Mouse (Mus musculus): ENCODE measurements around the gene Narfl. TPM values are rescaled to one million over a fixed set of nuclear protein-coding genes. Genes with fewer than 3 reads are reported as not detected.

Narfl gene
- polyA plus RNA-seq, 1 experiment from 2014 or later = 33.3 TPM

DNA sequence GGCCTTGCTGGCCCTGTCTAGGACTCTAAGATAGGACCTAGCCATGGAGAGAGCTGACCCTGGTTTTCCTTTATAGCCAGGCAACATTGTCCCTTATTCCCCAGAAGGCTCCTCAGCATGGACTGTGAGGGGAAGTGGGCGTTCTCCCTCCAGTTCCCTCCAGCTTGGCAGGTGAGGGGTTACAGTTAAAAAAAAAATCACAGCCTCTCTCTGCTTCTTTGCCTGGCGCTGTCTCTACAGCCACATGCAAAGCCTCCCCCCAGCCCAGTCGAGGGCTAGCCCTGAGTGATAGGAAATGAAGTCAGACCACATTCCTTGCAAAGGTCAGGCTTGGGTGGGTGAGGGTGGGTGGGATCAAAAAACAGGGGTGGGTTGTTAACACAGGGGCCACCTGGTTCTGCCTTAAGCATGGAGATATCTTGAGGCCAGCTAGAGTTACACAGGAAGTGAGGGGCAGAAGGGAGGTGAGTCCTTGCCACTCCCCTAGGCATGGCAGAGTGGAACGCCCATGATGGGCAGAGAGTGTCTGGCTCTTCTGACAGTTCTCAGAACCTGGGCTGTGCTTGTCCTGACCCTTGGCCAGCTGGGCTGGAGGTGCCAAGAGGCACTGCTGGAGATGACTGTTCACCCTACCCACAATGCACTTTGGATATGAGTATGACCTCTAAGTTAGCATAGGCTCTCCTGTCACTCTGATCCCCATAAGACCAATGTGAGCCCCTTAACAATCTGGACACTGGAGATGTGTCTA lies 17.8 kb upstream of the Narfl start:
- no peaks in the 10 kb centered on the region for H3K36me3 ChIP-seq (ENCODE audit: control insufficient read depth, insufficient read depth, low read length)
- no peaks in the 10 kb centered on the region for H3K4me1 ChIP-seq (ENCODE audit: control insufficient read depth, insufficient read depth, low read length)
- 70% methylated on average over 4 of the region's 4 CpGs for WGBS
- H3K9ac ChIP-seq (replicated peaks; ENCODE audit: low read length) = no peak overlapping the region
- no peak overlapping the region for H3K27ac ChIP-seq (replicated peaks; ENCODE audit: low read depth, low read length)
- ATAC-seq (ENCODE audit: low FRiP score, low TSS enrichment) (no peak), DNase-seq (no peak)
- H3K4me3 ChIP-seq (replicated peaks; ENCODE audit: low read depth, low read length) = no peak overlapping the region
- H3K9me3 ChIP-seq (ENCODE audit: control insufficient read depth, low read length) = no peaks in the 10 kb centered on the region
- H3K27me3 ChIP-seq (ENCODE audit: control insufficient read depth, insufficient read depth, low read length) = no peaks in the 10 kb centered on the region
- H3K4me2 ChIP-seq (ENCODE audit: low read length) = no peak overlapping the region

DNA sequence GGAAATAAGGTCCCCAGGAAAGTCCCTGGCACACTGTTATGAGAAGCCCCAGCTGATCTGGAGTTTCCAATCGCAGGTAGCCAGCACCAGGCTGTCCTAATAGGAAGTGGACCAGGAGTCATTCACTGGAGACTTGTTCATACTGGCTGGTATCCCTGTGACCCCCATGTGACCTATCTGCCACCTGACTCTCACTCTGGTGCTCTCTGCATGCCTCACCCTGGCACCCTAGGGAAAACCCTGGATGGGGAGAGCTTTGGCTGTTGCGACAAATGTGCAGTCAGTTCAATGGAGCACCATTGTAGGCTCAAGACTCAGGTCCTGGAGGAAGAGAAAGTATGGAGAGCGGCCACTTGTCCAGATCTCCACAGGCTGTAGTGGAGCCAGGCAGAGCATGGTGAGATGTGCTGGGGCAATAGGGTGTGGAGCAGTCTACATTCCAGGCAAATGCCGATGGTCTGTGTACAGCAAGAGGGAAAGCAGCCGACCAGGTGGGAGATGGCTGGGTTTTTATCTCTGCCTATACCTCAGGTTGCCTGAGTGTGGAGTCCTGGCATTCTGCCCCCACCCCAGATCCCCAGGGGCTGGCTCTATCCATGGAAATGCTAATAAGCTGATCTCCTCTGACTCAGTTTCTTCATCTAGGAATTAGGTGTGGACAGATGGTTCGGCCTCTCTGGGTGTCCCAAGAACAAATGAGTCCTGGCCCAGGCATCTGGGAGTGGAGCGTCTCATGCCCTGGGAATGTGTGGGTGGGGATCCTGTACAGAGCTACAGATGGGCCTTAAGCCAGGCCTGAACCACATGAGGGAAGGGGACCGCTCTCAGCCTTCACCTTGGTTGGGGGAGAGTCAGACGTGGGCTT lies 17.0 kb upstream of the Narfl start:
- H3K4me1 ChIP-seq (ENCODE audit: control insufficient read depth, insufficient read depth, low read length) = no peaks in the 10 kb centered on the region
- H3K36me3 ChIP-seq (ENCODE audit: control insufficient read depth, insufficient read depth, low read length) = no peaks in the 10 kb centered on the region
- no peak overlapping the region for H3K4me3 ChIP-seq (replicated peaks; ENCODE audit: low read depth, low read length)
- 78% methylated on average over 9 of the region's 9 CpGs for WGBS
- no peak for DNase-seq
- no peak overlapping the region for H3K27ac ChIP-seq (replicated peaks; ENCODE audit: low read depth, low read length)
- no peaks in the 10 kb centered on the region for H3K9me3 ChIP-seq (ENCODE audit: control insufficient read depth, low read length)
- no peak overlapping the region for H3K4me2 ChIP-seq (ENCODE audit: low read length)
- H3K27me3 ChIP-seq (ENCODE audit: control insufficient read depth, insufficient read depth, low read length) = no peaks in the 10 kb centered on the region
- ATAC-seq (ENCODE audit: low FRiP score, low TSS enrichment) = no peak
- H3K9ac ChIP-seq (replicated peaks; ENCODE audit: low read length) = no peak overlapping the region

DNA sequence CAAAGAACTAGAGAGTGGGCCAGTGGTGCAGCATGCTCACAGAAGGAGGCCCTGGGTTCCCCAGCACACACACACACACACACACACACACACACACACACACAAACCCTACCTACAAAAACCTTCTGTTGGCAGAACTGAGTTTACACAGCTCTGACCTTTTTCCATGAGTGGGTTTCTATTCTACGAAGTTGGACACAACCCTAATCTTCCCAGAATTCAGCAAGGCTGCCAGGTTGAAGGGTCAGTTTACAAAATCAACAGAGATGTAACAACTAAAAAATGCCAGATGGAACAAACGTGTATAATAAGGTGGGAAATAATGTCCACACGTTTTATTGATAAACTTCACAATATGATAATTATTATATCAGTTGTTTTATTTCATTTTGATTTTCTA lies 15.9 kb upstream of the Narfl start:
- H3K36me3 ChIP-seq (ENCODE audit: control insufficient read depth, insufficient read depth, low read length) = no peaks in the 10 kb centered on the region
- no peak overlapping the region for H3K4me3 ChIP-seq (replicated peaks; ENCODE audit: low read depth, low read length)
- ATAC-seq (ENCODE audit: low FRiP score, low TSS enrichment) (no peak), DNase-seq (no peak)
- no peak overlapping the region for H3K27ac ChIP-seq (replicated peaks; ENCODE audit: low read depth, low read length)
- H3K9ac ChIP-seq (replicated peaks; ENCODE audit: low read length) = no peak overlapping the region
- no peaks in the 10 kb centered on the region for H3K4me1 ChIP-seq (ENCODE audit: control insufficient read depth, insufficient read depth, low read length)
- no peaks in the 10 kb centered on the region for H3K9me3 ChIP-seq (ENCODE audit: control insufficient read depth, low read length)
- WGBS = 82% methylated on average over 3 of the region's 3 CpGs
- no peaks in the 10 kb centered on the region for H3K27me3 ChIP-seq (ENCODE audit: control insufficient read depth, insufficient read depth, low read length)
- no peak overlapping the region for H3K4me2 ChIP-seq (ENCODE audit: low read length)

- no peak for DNase-seq
- Histone ChIP-seq H3K27ac (replicated peaks; ENCODE audit: low read depth, low read length) (no peak overlapping the region), H3K4me1 (ENCODE audit: control insufficient read depth, insufficient read depth, low read length) (no peaks in the 10 kb centered on the region), H3K4me3 (replicated peaks; ENCODE audit: low read depth, low read length) (no peak overlapping the region), H3K9ac (replicated peaks; ENCODE audit: low read length) (no peak overlapping the region), H3K4me2 (ENCODE audit: low read length) (no peak overlapping the region), H3K36me3 (ENCODE audit: control insufficient read depth, insufficient read depth, low read length) (no peaks in the 10 kb centered on the region), H3K27me3 (ENCODE audit: control insufficient read depth, insufficient read depth, low read length) (no peaks in the 10 kb centered on the region), H3K9me3 (ENCODE audit: control insufficient read depth, low read length) (no peaks in the 10 kb centered on the region)
- WGBS = 80% methylated on average over 8 of the region's 8 CpGs
- ATAC-seq (ENCODE audit: low FRiP score, low TSS enrichment) = no peak
Measured at GRCm38 (mm10) chr17:25760148-25760547, 13.4 kb upstream of the Narfl start.

DNA sequence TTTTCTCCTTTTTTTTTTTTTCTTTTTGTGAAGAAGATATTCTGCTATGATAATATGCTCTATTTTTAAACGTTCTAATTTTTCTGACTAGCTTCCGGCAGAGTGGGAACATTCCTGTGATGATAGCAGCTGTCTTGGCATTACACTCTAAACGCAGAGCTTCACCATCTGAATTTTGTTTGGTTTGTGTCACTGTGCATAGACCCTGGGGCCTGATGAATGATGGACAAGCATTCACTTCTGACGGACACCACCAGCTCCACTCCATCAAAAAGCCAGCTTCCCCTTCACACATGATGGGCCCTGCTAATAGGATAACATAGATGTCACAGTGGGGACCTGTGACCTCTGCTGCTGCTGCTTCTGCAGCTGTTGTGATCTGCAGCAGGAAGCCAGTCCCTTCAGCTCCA lies 12.0 kb upstream of the Narfl start:
- no peak overlapping the region for H3K9ac ChIP-seq (replicated peaks; ENCODE audit: low read length)
- no peaks in the 10 kb centered on the region for H3K9me3 ChIP-seq (ENCODE audit: control insufficient read depth, low read length)
- H3K27me3 ChIP-seq (ENCODE audit: control insufficient read depth, insufficient read depth, low read length) = no peaks in the 10 kb centered on the region
- no peaks in the 10 kb centered on the region for H3K36me3 ChIP-seq (ENCODE audit: control insufficient read depth, insufficient read depth, low read length)
- DNase-seq (no peak), ATAC-seq (ENCODE audit: low FRiP score, low TSS enrichment) (no peak)
- H3K4me1 ChIP-seq (ENCODE audit: control insufficient read depth, insufficient read depth, low read length) = no peaks in the 10 kb centered on the region
- no peak overlapping the region for H3K4me2 ChIP-seq (ENCODE audit: low read length)
- no peak overlapping the region for H3K27ac ChIP-seq (replicated peaks; ENCODE audit: low read depth, low read length)
- H3K4me3 ChIP-seq (replicated peaks; ENCODE audit: low read depth, low read length) = no peak overlapping the region
- WGBS = 22% methylated on average over 4 of the region's 4 CpGs

DNA sequence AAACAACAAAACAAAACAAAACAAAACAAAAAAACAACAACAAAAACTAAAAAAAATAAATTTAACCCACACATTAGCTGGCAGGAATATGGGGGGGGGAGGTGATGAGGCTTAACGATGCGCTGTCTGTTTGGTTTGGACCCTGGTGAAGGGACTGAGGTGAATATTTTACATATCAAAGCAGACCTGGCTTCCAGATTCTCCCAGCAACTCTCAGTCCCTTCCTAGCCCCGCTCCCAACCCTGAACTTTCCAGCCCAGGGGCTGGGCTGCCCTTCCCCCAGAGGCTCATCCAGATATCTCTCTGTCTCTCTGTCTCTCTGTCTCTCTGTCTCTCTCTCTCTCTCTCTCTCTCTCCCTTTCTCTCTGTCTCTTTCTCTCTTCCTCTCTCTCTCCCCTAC lies 11.0 kb upstream of the Narfl start:
- H3K4me3 ChIP-seq (replicated peaks; ENCODE audit: low read depth, low read length) = no peak overlapping the region
- no peaks in the 10 kb centered on the region for H3K9me3 ChIP-seq (ENCODE audit: control insufficient read depth, low read length)
- H3K4me1 ChIP-seq (ENCODE audit: control insufficient read depth, insufficient read depth, low read length) = no peaks in the 10 kb centered on the region
- DNase-seq (no peak), ATAC-seq (ENCODE audit: low FRiP score, low TSS enrichment) (no peak)
- H3K27ac ChIP-seq (replicated peaks; ENCODE audit: low read depth, low read length) = no peak overlapping the region
- 16% methylated on average over 3 of the region's 3 CpGs for WGBS
- no peaks in the 10 kb centered on the region for H3K27me3 ChIP-seq (ENCODE audit: control insufficient read depth, insufficient read depth, low read length)
- H3K4me2 ChIP-seq (ENCODE audit: low read length) = no peak overlapping the region
- H3K9ac ChIP-seq (replicated peaks; ENCODE audit: low read length) = no peak overlapping the region
- H3K36me3 ChIP-seq (ENCODE audit: control insufficient read depth, insufficient read depth, low read length) = no peaks in the 10 kb centered on the region

DNA sequence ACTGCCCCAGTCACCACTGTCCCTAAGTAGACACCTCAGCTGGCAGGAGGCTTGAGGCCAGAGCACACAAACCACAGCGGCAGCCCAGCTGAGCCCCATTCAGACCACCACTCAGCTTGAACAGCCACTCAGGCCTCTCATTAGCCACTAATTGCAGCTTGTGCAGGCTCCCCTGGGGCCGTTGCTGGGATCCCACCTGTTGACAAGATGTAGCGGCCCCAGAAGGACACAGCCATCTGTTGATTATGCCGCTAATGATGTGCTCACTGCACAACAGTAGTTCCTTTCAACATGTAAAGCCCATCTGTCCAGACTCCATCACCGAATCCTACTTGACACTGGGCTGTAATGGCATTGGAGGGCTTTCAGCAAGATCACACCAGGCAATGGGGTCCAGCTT lies 7.7 kb upstream of the Narfl start:
- Histone ChIP-seq H3K4me3 (replicated peaks; ENCODE audit: low read depth, low read length) (no peak overlapping the region), H3K27me3 (ENCODE audit: control insufficient read depth, insufficient read depth, low read length) (no peaks in the 10 kb centered on the region), H3K9me3 (ENCODE audit: control insufficient read depth, low read length) (no peaks in the 10 kb centered on the region), H3K27ac (replicated peaks; ENCODE audit: low read depth, low read length) (no peak overlapping the region), H3K4me2 (ENCODE audit: low read length) (no peak overlapping the region), H3K4me1 (ENCODE audit: control insufficient read depth, insufficient read depth, low read length) (no peaks in the 10 kb centered on the region), H3K9ac (replicated peaks; ENCODE audit: low read length) (no peak overlapping the region), H3K36me3 (ENCODE audit: control insufficient read depth, insufficient read depth, low read length) (no peaks in the 10 kb centered on the region)
- 52% methylated on average over 5 of the region's 5 CpGs for WGBS
- no peak for ATAC-seq (ENCODE audit: low FRiP score, low TSS enrichment)
- DNase-seq = peak; percentile 57

- no peaks in the 10 kb centered on the region for H3K27me3 ChIP-seq (ENCODE audit: control insufficient read depth, insufficient read depth, low read length)
- DNase-seq (no peak), ATAC-seq (ENCODE audit: low FRiP score, low TSS enrichment) (no peak)
- 51% methylated on average over 9 of the region's 9 CpGs for WGBS
- H3K4me3 ChIP-seq (replicated peaks; ENCODE audit: low read depth, low read length) = no peak overlapping the region
- no peak overlapping the region for H3K9ac ChIP-seq (replicated peaks; ENCODE audit: low read length)
- H3K4me1 ChIP-seq (ENCODE audit: control insufficient read depth, insufficient read depth, low read length) = peaks cover 5% of the 10 kb centered on the region
- no peak overlapping the region for H3K4me2 ChIP-seq (ENCODE audit: low read length)
- H3K27ac ChIP-seq (replicated peaks; ENCODE audit: low read depth, low read length) = no peak overlapping the region
- H3K9me3 ChIP-seq (ENCODE audit: control insufficient read depth, low read length) = no peaks in the 10 kb centered on the region
- H3K36me3 ChIP-seq (ENCODE audit: control insufficient read depth, insufficient read depth, low read length) = no peaks in the 10 kb centered on the region
Measured at GRCm38 (mm10) chr17:25769331-25769730, 4.2 kb upstream of the Narfl start.

Data from midbrain, embryonic 14.5 days (tissue).